Mouse (Mus musculus) brain, embryonic 14.5 days (tissue): ENCODE measurements at regions not wholly inside any gene's neighbourhood (a gene's known extent, or its start where the extent isn't known, plus 50 kb on each side); places are given as distances from the start of the nearest gene placed in this dataset.

ENCODE experiments used
- CTCF ChIP-seq: fragments of 200-500 bp; IDR thresholded peaks from 2 replicates; pipeline ENCODE4 v1.5.1; 2012; ENCODE audit warnings: inconsistent platforms, mild to moderate bottlenecking, moderate library complexity, borderline replicate concordance; ENCODE audit not compliant: insufficient read depth, insufficient read length; ENCODE audit errors: extremely low read depth
- POLR2A ChIP-seq: fragments of 200-500 bp; IDR thresholded peaks from 2 replicates; pipeline ENCODE4 v1.6.1; 2012; ENCODE audit warnings: mild to moderate bottlenecking, inconsistent platforms, borderline replicate concordance; ENCODE audit not compliant: poor library complexity, insufficient read depth, insufficient read length, severe bottlenecking; ENCODE audit errors: extremely low read depth

DNA sequence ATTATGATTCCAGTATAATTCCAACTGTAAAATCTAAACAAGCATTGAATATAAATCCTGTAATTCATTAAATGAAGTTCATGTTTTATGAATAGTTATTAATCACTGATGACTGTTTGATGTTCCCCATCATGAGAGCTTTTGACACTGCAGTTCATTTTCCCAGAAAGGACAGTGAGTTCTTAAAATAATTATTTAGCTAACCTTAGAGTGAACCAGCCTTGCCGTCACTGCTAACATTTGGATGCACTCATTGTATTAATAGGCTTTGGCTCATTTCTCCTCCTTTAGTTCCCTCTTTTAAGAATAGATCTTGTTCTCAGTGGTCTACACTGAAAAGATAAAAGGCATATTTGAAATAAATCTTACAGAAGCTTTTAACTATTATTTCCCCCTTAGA lies 64.8 kb upstream of the Tmx4 start:
- TF ChIP-seq CTCF, result no peak
- no peak for TF ChIP-seq POLR2A
